Mouse (Mus musculus) 3134 (cell line): ENCODE data around the gene 1110032A03Rik.

Source experiments
- DNase-seq: peaks from one replicate; pipeline ENCODE4 v3.0.0-alpha.2; 2011; ENCODE audit warnings: low spot score; ENCODE audit not compliant: insufficient read length; ENCODE audit errors: extremely low read depth

1110032A03Rik gene

DNA sequence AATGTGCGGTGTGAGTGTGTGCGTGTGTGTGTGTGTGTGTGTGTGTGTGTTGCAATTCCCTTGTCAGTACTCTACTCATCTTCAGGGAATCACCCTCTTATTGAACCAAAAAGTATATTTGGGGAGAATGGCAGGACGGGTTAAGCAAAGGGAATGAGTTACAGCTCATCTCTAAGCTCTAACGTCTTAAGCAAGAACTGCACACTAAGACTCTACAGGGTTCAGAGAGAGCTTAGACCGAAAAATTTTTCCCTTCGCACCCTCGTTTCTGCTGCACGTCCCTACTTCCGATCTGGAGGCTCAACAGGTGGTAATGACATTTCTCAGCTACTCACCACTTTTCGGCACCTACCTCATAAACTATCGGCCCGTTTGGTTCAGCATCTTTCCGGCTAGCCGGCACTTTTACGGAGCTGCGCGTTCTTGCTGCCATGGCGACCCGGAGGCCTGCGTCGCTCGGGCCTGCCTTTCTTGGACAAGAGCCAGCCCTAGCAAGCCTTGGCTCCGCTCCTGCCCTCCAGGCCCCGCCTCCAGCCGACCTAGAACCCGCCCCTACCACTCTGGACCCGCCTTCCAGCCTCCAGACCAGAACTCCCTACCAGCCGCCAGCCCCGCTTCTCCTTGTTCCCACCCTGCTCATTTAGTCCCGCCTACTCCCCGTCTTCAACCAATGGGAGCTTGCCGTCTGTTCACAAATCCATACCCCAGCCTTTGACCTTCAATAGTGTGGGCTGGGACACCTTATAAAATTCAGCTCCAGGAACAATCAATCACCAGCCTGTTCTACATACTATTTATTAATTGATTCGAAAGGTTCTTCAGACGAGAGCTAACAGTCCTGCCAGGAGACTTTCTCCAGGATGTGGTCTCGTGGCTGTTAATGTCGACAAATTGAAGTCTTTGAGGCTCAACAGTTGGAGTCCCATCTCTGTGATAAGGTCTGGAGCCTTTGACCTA lies 36.1 kb downstream of the 1110032A03Rik start, which contains the start of gene Dixdc1:
Gene Dixdc1, minus strand, starts transcription at position 604 of the 957 bp plus-strand sequence.
- no peak for DNase-seq

- DNase-seq: peak; percentile 14
Measured at GRCm38 (mm10) chr9:50734989-50735388, 40.3 kb downstream of the 1110032A03Rik start.

DNA sequence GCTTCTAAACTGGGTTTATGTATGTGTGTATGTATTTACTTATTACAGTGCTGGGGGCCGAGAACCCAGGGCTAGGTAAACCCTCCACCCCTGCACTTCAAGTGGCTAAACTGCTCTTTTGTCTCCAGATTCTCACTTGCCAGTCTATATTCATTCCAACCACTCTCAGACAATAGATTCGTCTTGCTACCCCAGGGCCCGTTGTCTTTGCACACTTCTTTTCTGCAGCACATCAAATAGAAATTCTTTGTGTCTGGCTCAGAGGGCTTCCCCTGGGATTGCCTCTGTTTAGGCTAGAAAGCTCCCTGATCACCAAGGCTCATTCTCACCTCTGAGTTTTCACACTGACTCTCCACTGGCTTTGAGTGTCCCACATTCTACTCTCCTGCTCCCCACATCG lies 42.8 kb downstream of the 1110032A03Rik start:
- no peak for DNase-seq

GRCm38 (mm10) chr9:50729600-50729999 lies 45.7 kb downstream of the 1110032A03Rik start:
- DNase-seq: no peak

- peak; percentile 81 for DNase-seq
Measured at GRCm38 (mm10) chr9:50727925-50728651, 47.2 kb downstream of the 1110032A03Rik start.

DNA sequence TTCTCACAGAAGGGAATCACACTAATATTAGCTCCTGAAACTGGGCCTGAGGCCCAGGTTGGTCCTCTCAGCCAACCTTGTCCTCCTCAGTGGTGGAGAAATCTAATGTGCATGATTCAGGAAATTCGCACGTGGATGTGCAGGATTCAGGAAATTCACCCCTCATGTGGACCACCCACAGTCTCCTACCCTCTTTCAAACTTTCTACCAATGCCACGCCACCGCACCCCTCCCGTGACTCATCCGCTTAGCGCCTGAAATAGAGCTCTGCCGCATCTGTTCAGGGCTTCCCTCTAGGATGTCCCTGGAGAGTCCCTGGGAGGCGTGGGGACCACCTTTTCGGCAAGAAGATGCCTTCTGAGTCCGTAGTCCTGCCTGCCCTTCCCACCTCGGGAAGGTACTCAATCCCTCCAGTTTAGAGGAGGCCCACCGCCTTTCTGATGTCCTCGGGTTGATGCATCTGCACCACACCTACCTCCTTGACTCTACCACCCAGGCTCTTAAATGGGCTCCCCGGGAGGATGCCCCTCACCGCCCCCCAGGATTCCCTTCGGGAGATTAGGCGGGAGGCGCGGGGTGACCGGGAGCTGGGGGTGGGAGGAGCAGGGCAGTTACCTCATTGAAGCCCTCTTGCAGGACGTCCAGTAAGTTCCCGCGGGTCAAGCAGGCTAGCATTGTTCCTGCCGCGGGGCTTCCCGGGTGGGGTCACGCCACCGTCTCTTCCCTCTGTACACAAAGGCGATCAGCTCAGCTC lies 48.0 kb downstream of the 1110032A03Rik start:
- peak; percentile 39 for DNase-seq

DNA sequence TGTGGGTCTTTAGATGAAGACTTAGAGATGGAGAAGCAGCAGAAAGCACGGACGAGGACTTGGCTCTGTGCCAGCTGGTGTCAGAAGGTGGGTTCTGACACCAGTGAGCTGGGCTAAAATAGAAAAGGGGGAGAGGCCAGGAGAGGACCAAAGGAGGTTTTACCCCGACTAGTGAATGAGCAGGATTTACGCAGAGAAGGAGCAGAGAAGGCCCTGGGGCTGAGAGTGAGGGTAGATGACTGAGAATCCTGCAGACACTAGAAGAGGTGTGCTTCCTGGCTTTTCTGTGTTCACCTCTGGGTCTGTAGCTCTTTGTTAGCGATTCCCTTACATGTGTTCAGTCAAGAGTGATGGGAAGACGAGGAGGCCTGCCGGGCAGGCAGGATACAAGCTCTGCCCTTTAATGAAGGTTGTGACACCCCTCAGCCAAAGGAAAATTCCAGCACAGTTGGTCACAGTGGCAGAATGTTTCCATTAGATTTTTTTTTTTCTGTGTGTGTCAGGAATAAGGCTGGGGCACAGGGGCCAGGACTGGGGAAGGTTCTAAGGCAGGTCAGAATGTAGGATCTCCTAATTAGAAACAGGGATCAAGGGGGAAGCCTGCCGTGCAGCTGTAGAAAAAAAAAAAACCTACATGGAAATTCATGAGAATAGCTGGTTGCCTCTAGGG lies 49.3 kb downstream of the 1110032A03Rik start:
- DNase-seq: no peak

DNA sequence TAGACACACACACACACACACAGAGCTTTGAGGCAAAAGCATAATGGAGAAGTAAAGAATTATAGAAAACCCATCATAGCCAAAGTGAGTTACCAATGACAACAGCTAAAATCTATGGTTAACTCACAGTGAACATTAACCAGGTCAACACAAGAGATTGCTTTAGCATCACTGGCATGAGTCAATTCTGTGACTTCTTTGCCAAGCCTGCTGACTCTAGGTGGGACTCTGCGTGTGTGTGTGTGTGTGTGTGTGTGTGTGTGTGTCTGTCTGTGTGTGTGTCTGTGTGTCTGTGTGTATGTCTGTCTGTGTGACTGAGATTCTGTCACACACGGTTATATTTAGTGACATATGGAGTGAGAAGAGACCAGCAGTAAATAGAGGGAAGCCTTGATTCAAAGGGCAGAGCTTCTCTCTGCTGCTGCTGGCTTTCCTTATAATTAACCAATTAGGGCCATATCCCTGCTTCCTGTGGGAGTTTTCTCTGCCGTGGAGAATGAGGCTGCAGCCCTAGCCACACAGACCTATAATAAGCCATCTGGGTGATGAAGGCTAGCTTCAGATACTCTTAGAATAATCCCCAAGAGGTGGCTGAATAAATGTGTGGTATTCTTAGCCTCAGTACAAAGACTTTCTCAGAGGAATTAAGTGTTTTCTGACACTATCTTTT lies 50.5 kb downstream of the 1110032A03Rik start:
- no peak for DNase-seq

GRCm38 (mm10) chr9:50724147-50724546 lies 51.2 kb downstream of the 1110032A03Rik start:
- no peak for DNase-seq

- no peak for DNase-seq
Measured at GRCm38 (mm10) chr9:50723406-50723805, 51.9 kb downstream of the 1110032A03Rik start.

DNA sequence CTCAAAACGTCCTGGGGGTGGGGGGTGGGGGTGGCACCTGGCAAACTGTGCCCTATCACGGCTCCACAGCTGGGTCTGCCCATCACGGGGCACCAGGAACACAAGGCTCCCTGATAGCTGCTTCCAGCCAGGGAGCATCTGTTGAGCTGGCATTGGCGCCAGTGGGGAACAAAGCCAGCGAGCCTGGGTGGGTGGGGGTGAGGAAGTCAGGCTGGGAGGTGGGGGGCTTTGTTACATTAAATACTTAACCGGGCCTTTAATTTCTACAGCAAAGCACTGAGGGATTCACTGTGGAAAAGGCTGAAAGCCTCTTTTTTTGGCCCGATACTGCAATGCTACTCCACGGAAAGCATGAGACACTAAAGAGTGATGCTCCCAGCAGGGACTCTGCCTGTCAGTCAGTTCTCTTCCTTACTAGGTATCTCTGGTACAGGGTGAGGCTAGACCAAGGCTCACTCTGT lies 52.8 kb downstream of the 1110032A03Rik start:
- no peak for DNase-seq

GRCm38 (mm10) chr9:50721061-50721460 lies 54.3 kb downstream of the 1110032A03Rik start:
- no peak for DNase-seq

GRCm38 (mm10) chr9:50718878-50719277 lies 56.4 kb downstream of the 1110032A03Rik start:
- DNase-seq: no peak

GRCm38 (mm10) chr9:50714188-50714587 lies 61.1 kb downstream of the 1110032A03Rik start:
- no peak for DNase-seq
